Mouse (Mus musculus): ENCODE data around the gene Srcin1. TPM values are rescaled to one million over a fixed set of nuclear protein-coding genes. Genes with fewer than 3 reads are reported as not detected.

Srcin1 gene
- total RNA-seq (2014; rRNA removed; ENCODE audit: low replicate concordance) (not detected in 2 replicates), polyA plus RNA-seq (2015; fragmentation: Nextera tagmentation; extraction: Ambion mirVana) (0.04 TPM in 1 of 2 replicates, not detected in the other)

- no peaks in the 10 kb centered on the region for H3K36me3 ChIP-seq (replicated peaks; ENCODE audit: control insufficient read depth, insufficient read depth, low read length)
- no peak for TF ChIP-seq EP300 (IDR thresholded peaks at IDR 0.05; ENCODE audit: low read depth)
- no peak for TF ChIP-seq CTCF (IDR thresholded peaks at IDR 0.05; ENCODE audit: low read depth)
- H3K9ac ChIP-seq (replicated peaks; ENCODE audit: low read depth, low read length) = peak within 1 kb of the TSS; percentile 28
- H3K27ac ChIP-seq (ENCODE audit: low read depth) = no peak within 1 kb of the TSS
- WGBS = 30% methylated on average over 9 of the region's 9 CpGs
- H3K4me2 ChIP-seq (ENCODE audit: low read depth, low read length) = peak within 1 kb of the TSS; percentile 99
- peaks cover 72% of the 10 kb centered on the region for H3K27me3 ChIP-seq (ENCODE audit: control insufficient read depth, insufficient read depth, low read length)
- ATAC-seq (ENCODE audit: insufficient read depth, low read depth) (no peak), DNase-seq (ENCODE audit: low spot score) (no peak)
- H3K9me3 ChIP-seq (replicated peaks; ENCODE audit: control insufficient read depth, low read length) = no peaks in the 10 kb centered on the region
- H3K4me3 ChIP-seq (ENCODE audit: low read depth, low read length) = peak within 1 kb of the TSS; percentile 67
- no peaks in the 10 kb centered on the region for H3K4me1 ChIP-seq (ENCODE audit: control insufficient read depth, insufficient read depth)
Measured at GRCm38 (mm10) chr11:97576136-97576906, at the start of gene Srcin1. Srcin1 (minus strand) TSS chr11:97576186.

DNA sequence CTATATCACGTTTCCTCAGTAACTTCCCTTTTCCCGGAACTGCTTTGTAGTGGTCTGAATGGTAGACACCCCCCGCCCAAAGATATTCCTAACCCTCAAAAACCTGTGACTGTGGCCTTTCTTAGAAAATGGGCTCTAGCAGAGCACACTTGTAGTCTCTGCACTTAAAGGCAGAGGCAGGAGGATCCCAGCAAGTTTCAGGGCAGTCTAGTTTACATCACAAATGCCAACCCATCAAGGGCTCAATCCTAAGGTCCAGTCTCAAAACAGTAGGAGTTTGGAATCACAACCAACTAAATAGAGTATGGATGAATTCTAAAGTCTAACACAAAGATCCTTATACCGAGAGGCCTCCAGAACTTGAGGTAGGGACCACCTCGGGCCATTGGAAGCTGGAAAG, 49.6 kb upstream of the Srcin1 start:
- no peak for TF ChIP-seq EP300 (IDR thresholded peaks at IDR 0.05; ENCODE audit: low read depth)
- TF ChIP-seq CTCF (IDR thresholded peaks at IDR 0.05; ENCODE audit: low read depth) = no peak
- Histone ChIP-seq H3K4me2 (ENCODE audit: low read depth, low read length) (no peak overlapping the region), H3K9ac (replicated peaks; ENCODE audit: low read depth, low read length) (no peak overlapping the region), H3K4me3 (ENCODE audit: low read depth, low read length) (no peak overlapping the region), H3K36me3 (replicated peaks; ENCODE audit: control insufficient read depth, insufficient read depth, low read length) (no peaks in the 10 kb centered on the region), H3K4me1 (ENCODE audit: control insufficient read depth, insufficient read depth) (no peaks in the 10 kb centered on the region), H3K27me3 (ENCODE audit: control insufficient read depth, insufficient read depth, low read length) (peaks cover 73% of the 10 kb centered on the region), H3K9me3 (replicated peaks; ENCODE audit: control insufficient read depth, low read length) (no peaks in the 10 kb centered on the region), H3K27ac (ENCODE audit: low read depth) (no peak overlapping the region)
- no peak for ATAC-seq (ENCODE audit: insufficient read depth, low read depth)
- no peak for DNase-seq (ENCODE audit: low spot score)
- 63% methylated on average over 5 of the region's 5 CpGs for WGBS

DNA sequence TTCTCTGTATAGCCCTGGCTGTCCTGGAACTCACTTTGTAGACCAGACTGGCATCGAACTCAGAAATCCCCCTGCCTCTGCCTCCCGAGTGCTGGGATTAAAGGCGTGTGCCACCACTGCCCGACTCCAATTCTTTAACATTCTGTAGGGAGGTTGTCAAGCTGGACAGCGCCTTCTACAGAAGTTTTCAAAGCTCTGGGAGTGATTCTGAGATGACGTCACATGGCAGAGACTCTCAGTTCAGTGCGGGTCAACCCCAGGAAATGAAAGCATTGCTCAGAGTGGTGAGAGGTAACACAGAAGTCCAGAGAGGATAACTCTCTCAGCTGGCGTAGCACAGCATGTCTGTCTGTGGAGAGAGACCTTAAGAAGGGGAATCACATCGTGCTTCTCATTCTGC, 47.2 kb upstream of the Srcin1 start:
- no peak overlapping the region for H3K4me3 ChIP-seq (ENCODE audit: low read depth, low read length)
- H3K36me3 ChIP-seq (replicated peaks; ENCODE audit: control insufficient read depth, insufficient read depth, low read length) = no peaks in the 10 kb centered on the region
- ATAC-seq (ENCODE audit: insufficient read depth, low read depth) (no peak), DNase-seq (ENCODE audit: low spot score) (no peak)
- TF ChIP-seq CTCF (IDR thresholded peaks at IDR 0.05; ENCODE audit: low read depth) = no peak
- no peak for TF ChIP-seq EP300 (IDR thresholded peaks at IDR 0.05; ENCODE audit: low read depth)
- H3K9me3 ChIP-seq (replicated peaks; ENCODE audit: control insufficient read depth, low read length) = no peaks in the 10 kb centered on the region
- H3K4me2 ChIP-seq (ENCODE audit: low read depth, low read length) = no peak overlapping the region
- H3K27me3 ChIP-seq (ENCODE audit: control insufficient read depth, insufficient read depth, low read length) = peaks cover 62% of the 10 kb centered on the region
- no peak overlapping the region for H3K27ac ChIP-seq (ENCODE audit: low read depth)
- no peaks in the 10 kb centered on the region for H3K4me1 ChIP-seq (ENCODE audit: control insufficient read depth, insufficient read depth)
- H3K9ac ChIP-seq (replicated peaks; ENCODE audit: low read depth, low read length) = no peak overlapping the region
- 42% methylated on average over 9 of the region's 9 CpGs for WGBS

DNA sequence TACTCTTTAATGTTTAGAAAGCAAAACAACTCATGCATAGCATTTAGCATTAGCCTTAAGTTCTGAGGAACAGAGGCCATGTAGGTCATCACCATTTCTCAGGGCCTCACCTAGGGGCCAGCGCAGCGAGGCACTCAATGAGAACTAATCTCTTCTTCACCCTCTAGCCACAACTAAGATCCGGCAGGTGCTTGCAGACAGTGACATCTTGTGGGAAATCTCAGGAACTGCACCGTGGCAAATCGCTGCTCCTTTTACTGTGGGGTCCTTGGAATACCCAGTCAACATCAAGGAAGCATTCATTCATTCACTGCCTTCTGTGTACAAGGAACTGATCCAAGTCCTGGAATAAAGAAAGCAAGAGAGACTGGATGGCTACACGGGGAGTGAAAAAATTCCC, 46.5 kb upstream of the Srcin1 start:
- no peak overlapping the region for H3K4me2 ChIP-seq (ENCODE audit: low read depth, low read length)
- H3K27ac ChIP-seq (ENCODE audit: low read depth) = no peak overlapping the region
- peaks cover 59% of the 10 kb centered on the region for H3K27me3 ChIP-seq (ENCODE audit: control insufficient read depth, insufficient read depth, low read length)
- ATAC-seq (ENCODE audit: insufficient read depth, low read depth) = no peak
- H3K36me3 ChIP-seq (replicated peaks; ENCODE audit: control insufficient read depth, insufficient read depth, low read length) = no peaks in the 10 kb centered on the region
- no peaks in the 10 kb centered on the region for H3K4me1 ChIP-seq (ENCODE audit: control insufficient read depth, insufficient read depth)
- no peaks in the 10 kb centered on the region for H3K9me3 ChIP-seq (replicated peaks; ENCODE audit: control insufficient read depth, low read length)
- TF ChIP-seq EP300 (IDR thresholded peaks at IDR 0.05; ENCODE audit: low read depth) = no peak
- TF ChIP-seq CTCF (IDR thresholded peaks at IDR 0.05; ENCODE audit: low read depth) = peak; percentile 99
- WGBS = under 1% methylated on average over 6 of the region's 6 CpGs
- no peak overlapping the region for H3K4me3 ChIP-seq (ENCODE audit: low read depth, low read length)
- peak; percentile 74 for DNase-seq (ENCODE audit: low spot score)
- H3K9ac ChIP-seq (replicated peaks; ENCODE audit: low read depth, low read length) = no peak overlapping the region

DNA sequence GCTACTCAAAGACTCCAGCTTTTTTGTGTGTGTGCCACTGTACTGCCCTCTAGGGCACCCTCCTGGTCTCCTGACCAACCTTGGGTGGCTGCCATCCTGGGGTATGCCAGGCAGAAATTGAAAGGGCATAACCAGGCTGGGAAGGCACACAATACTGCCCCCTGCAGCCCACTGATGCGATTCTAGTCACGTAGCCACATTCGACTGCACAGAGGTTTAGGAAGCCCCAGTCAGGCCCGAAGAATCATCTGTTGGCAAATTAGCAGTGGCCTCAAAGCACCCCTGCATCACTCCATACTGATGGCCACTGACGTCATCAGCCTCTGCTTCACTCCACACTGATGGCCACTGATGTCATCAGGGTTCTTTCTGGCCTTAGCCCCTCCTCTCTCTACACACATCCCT, 43.4 kb upstream of the Srcin1 start:
- peak; percentile 41; the same call in 1 of the 2 replicates for ATAC-seq (ENCODE audit: insufficient read depth, low read depth)
- DNase-seq (ENCODE audit: low spot score) = peak; percentile 39
- Histone ChIP-seq H3K4me2 (ENCODE audit: low read depth, low read length) (no peak overlapping the region), H3K36me3 (replicated peaks; ENCODE audit: control insufficient read depth, insufficient read depth, low read length) (no peaks in the 10 kb centered on the region), H3K4me1 (ENCODE audit: control insufficient read depth, insufficient read depth) (no peaks in the 10 kb centered on the region), H3K9me3 (replicated peaks; ENCODE audit: control insufficient read depth, low read length) (no peaks in the 10 kb centered on the region), H3K27me3 (ENCODE audit: control insufficient read depth, insufficient read depth, low read length) (peaks cover 40% of the 10 kb centered on the region), H3K4me3 (ENCODE audit: low read depth, low read length) (no peak overlapping the region), H3K9ac (replicated peaks; ENCODE audit: low read depth, low read length) (no peak overlapping the region), H3K27ac (ENCODE audit: low read depth) (no peak overlapping the region)
- WGBS = 51% methylated on average over 5 of the region's 5 CpGs
- peak; percentile 49 for TF ChIP-seq CTCF (IDR thresholded peaks at IDR 0.05; ENCODE audit: low read depth)
- TF ChIP-seq EP300 (IDR thresholded peaks at IDR 0.05; ENCODE audit: low read depth) = no peak

Data from heart, postnatal 0 days (tissue).